In the genomic region with DNA sequence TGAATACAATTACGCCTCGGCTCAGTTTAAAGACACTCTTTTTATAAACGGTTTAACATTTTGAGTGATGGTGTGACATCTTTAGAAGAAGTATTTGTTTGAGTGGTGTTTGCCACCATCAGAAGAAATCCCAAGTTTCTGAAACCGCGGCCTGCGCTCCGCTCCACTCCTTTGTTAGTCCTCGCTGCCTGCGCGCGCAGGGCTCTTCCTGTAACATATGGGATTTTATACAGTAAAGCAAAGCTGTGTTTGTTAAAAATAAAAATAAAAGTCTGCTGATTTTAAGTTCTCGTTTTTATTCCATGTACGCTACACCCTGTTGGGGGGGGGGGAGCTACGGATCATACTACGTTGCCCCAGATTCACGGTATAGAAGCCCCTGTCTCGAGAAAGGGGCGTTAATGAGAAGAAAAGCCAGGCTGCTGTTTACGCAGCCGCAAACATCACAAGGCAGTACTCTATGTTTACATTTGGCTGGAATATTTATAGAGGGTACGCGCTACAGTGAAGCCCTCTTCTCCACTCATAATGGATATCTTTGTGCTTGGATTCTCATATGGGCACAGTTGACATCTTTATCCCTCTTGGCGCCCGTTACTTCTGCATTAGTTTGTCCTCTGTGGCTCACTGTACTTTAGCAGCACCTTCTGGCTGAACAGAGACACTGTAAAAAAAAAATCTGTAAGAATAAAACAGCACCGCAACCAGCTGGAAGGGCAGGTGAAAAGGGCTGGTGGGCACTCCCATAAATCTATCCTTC, we compare ENCODE assay signal across 9 mouse cellular contexts.
DNase-seq lines count a peak whose midpoint lies in the region; ATAC-seq lines count a peak whose summit lies in the region.
"Had no signal": no experiment of that assay in that cellular context is flagged by ENCODE, and none has a peak within 500 bp of the region (broad histone marks: within the 10 kb centered on the region; RNA-seq: fewer than 3 reads in every experiment).

No protein-coding gene starts in this region.

- H3K9ac ChIP-seq in embryonic facial prominence, embryonic 11.5 days (replicated peaks; ENCODE audit: low read length) = no peak overlapping the region
- no peak overlapping the region for H3K9ac ChIP-seq in neural tube, embryonic 12.5 days
- H3K9ac ChIP-seq in heart, embryonic 12.5 days = no peak overlapping the region

- H3K4me1 ChIP-seq in embryonic facial prominence, embryonic 11.5 days (ENCODE audit: control insufficient read depth, insufficient read depth, low read length) = no peaks in the 10 kb centered on the region
- H3K4me1 ChIP-seq in embryonic facial prominence, embryonic 10.5 days = no peaks in the 10 kb centered on the region
- H3K4me1 ChIP-seq in neural tube, embryonic 12.5 days = no peaks in the 10 kb centered on the region
- H3K4me1 ChIP-seq in heart, embryonic 12.5 days (replicated peaks) = no peaks in the 10 kb centered on the region

- H3K4me2 ChIP-seq in embryonic facial prominence, embryonic 11.5 days (ENCODE audit: low read depth, low read length) = no peak overlapping the region
- no peak overlapping the region for H3K4me2 ChIP-seq in neural tube, embryonic 12.5 days (replicated peaks)
- no peak overlapping the region for H3K4me2 ChIP-seq in heart, embryonic 12.5 days

- no peaks in the 10 kb centered on the region for H3K9me3 ChIP-seq in embryonic facial prominence, embryonic 11.5 days (replicated peaks; ENCODE audit: control insufficient read depth, low read length)
- no peaks in the 10 kb centered on the region for H3K9me3 ChIP-seq in embryonic facial prominence, embryonic 10.5 days
- H3K9me3 ChIP-seq in neural tube, embryonic 12.5 days = no peaks in the 10 kb centered on the region
- no peaks in the 10 kb centered on the region for H3K9me3 ChIP-seq in heart, embryonic 12.5 days (replicated peaks)

- ATAC-seq in embryonic facial prominence, embryonic 11.5 days (replicated peaks; ENCODE audit: insufficient number of reproducible peaks, low FRiP score, low TSS enrichment, low read depth) = no peak
- ATAC-seq in neural tube, embryonic 12.5 days (ENCODE audit: low FRiP score, low read depth) = peak; percentile 56; the same call in 1 of the 2 replicates
- no peak for ATAC-seq in heart, embryonic 12.5 days (ENCODE audit: insufficient number of reproducible peaks, low FRiP score)

- no peak overlapping the region for H3K27ac ChIP-seq in embryonic facial prominence, embryonic 11.5 days (replicated peaks; ENCODE audit: low read depth, low read length)
- H3K27ac ChIP-seq in embryonic facial prominence, embryonic 10.5 days (replicated peaks) = no peak overlapping the region
- H3K27ac ChIP-seq in neural tube, embryonic 12.5 days = no peak overlapping the region
- H3K27ac ChIP-seq in heart, embryonic 12.5 days (ENCODE audit: poor library complexity, severe bottlenecking) = no peak overlapping the region

- H3K36me3 ChIP-seq in embryonic facial prominence, embryonic 11.5 days (replicated peaks; ENCODE audit: control insufficient read depth, insufficient read depth, low read depth, low read length) = no peaks in the 10 kb centered on the region
- H3K36me3 ChIP-seq in embryonic facial prominence, embryonic 10.5 days (replicated peaks) = no peaks in the 10 kb centered on the region
- H3K36me3 ChIP-seq in neural tube, embryonic 12.5 days = no peaks in the 10 kb centered on the region
- no peaks in the 10 kb centered on the region for H3K36me3 ChIP-seq in heart, embryonic 12.5 days
- H3K36me3 ChIP-seq: G1E had no signal

- DNase-seq in embryonic facial prominence, embryonic 11.5 days (ENCODE audit: low spot score) = peak; percentile 39
- DNase-seq in embryonic facial prominence, embryonic 10.5 days (ENCODE audit: low spot score) = no peak
- DNase-seq in thymus, postnatal 0 days (ENCODE audit: low spot score) = peak; percentile 27
- no peak for DNase-seq in thymus, postnatal 4 days
- peak; percentile 45 to 47 for DNase-seq in layer of hippocampus, postnatal 14 days (ENCODE audit: low spot score in 2 of 2)
- DNase-seq in adrenal gland, adult 18-20 months (ENCODE audit: low spot score in 2 of 2) = no peak

- no peak overlapping the region for H3K4me3 ChIP-seq in embryonic facial prominence, embryonic 11.5 days (ENCODE audit: low read depth, low read length)
- no peak overlapping the region for H3K4me3 ChIP-seq in embryonic facial prominence, embryonic 10.5 days
- no peak overlapping the region for H3K4me3 ChIP-seq in neural tube, embryonic 12.5 days
- H3K4me3 ChIP-seq in heart, embryonic 12.5 days = no peak overlapping the region

- H3K27me3 ChIP-seq in embryonic facial prominence, embryonic 11.5 days (ENCODE audit: control insufficient read depth, insufficient read depth, low read length) = no peaks in the 10 kb centered on the region
- no peaks in the 10 kb centered on the region for H3K27me3 ChIP-seq in embryonic facial prominence, embryonic 10.5 days (replicated peaks; ENCODE audit: low read depth, poor library complexity, severe bottlenecking)
- no peaks in the 10 kb centered on the region for H3K27me3 ChIP-seq in neural tube, embryonic 12.5 days (replicated peaks)
- H3K27me3 ChIP-seq in heart, embryonic 12.5 days (replicated peaks) = 0 out of 2 replicates have a peak, but pooled peaks cover 3% of the 10 kb centered on the region

- WGBS in embryonic facial prominence, embryonic 11.5 days = 84% methylated on average over 25 of the region's 25 CpGs
- WGBS in embryonic facial prominence, embryonic 10.5 days = 89% methylated on average over 25 of the region's 25 CpGs
- 75% methylated on average over 25 of the region's 25 CpGs for WGBS in neural tube, embryonic 12.5 days
- 81% methylated on average over 25 of the region's 25 CpGs for WGBS in heart, embryonic 12.5 days

Comparison
In these comparisons a context has a peak if more than half of its experiments do, and no peak if none do; other contexts are left out.
1. DNase-seq: peak in embryonic facial prominence, embryonic 11.5 days (single experiment), thymus, postnatal 0 days (single experiment) and layer of hippocampus, postnatal 14 days (2 of 2); none in embryonic facial prominence, embryonic 10.5 days (single experiment), thymus, postnatal 4 days (single experiment) and adrenal gland, adult 18-20 months (0 of 2).